Mouse (Mus musculus) retina, adult 2 months (tissue): ENCODE results near the gene Sacm1l.

Source experiments
- DNase-seq: peaks from one replicate; pipeline ENCODE4 v3.0.0-alpha.2; 2012; ENCODE audit warnings: low read depth, low spot score

Sacm1l gene

DNA sequence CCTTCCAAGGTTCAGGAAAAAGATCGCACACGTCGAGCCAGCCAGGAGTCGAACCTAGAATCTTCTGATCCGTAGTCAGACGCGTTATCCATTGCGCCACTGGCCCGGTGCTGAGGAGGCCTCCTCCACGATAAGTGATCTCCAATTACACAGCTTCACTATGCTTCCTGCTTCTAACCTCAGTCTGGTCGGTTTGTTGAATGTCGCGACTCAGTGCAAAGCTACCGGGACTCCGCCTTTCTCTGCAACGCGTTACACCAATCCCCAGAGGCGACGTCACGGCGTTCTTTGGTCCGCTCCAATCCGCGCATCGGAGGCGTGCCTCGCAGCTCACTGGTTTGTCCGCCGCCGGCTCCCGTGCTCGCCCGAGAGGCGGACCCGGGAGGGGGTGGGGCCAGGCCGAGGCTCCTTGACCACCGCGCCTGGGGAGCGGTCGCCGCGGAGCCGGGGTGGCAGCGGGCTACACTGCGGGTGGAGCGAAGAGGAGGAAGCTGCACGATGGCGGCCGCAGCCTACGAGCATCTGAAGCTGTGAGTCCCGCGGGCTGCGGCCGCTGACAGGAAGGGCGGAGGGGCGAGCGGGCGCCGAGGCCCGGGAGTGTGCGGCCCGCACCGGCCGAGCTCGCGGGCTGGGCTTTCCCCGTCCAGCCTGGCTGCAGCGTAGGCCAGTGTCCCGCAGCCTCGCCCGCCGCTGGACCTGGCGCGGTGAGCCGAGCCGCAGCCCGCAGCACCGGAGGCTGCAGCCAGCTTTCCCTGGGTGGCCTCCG is at the start of gene Sacm1l:
TSS of gene Sacm1l (plus strand) at position 368 of the 766 bp plus-strand sequence.
- peak; percentile 96 for DNase-seq

DNA sequence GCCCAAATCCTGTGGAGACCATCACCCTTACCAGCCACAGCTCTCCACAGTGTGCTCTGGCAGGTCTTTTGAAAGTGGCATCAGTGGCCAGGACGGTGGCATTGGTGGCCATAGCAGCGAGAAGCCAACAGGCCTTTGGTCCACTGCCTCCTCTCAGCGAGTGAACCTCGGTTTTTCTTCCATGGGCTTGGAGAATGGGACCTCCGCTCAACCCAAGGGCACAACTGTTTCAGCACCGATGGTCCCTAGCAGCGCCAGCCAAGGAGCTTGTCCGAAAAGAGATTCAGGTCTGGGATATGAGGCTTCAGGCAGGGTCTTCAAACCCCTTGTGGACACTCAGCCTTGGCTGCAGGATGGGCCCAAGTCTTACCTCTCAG is 49.7 kb upstream of the Sacm1l start:
- no peak for DNase-seq

DNA sequence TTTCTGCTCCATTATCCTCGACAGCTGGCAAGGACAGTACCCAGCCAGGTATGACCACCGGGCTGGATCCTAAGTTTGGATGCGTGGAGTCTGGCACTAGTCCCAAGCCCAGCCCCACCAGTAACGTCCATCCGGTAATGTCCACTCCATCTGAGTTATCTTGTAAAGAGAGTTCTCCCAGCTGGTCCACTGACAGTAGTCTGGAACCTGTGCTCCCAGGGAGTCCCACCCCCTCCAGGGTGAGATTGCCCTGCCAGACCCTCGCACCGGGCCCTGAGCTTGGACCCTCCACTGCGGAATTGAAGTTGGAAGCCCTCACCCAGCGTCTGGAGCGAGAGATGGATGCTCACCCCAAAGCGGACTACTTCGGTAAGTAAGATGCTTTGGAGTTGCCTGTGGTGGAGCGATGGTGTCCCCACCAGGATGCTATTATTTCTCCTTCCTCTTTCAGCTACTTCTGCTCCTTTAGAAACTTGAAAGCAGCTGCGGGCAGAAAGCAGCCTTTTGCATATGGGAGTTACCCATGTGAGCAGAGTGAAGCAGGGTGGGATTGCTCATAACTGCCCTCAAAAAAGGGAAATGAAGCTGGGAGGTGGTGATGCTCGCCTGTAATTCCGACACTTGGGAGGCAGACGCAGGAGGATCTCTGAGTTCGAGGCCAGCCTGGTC is 49.2 kb upstream of the Sacm1l start:
- no peak for DNase-seq

DNA sequence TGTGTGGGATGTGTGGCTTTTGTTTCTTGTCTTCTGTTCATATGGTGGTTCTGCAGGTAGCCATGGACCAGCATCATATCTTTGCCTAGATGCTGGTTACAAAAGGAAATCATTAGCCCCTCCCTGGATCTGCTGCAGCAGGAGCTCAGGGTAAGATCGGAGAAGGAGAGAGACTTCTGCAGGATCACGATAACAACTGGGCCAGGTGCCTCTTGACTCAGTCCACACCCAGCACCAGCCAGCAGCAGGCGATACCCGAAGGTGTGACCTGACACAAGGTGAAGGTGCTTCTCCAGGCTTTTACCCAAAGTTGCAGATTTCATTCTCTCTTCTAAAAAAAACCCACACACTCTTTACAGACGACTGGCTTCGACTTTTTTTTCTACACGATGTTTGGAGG is 48.4 kb upstream of the Sacm1l start:
- DNase-seq: no peak

DNA sequence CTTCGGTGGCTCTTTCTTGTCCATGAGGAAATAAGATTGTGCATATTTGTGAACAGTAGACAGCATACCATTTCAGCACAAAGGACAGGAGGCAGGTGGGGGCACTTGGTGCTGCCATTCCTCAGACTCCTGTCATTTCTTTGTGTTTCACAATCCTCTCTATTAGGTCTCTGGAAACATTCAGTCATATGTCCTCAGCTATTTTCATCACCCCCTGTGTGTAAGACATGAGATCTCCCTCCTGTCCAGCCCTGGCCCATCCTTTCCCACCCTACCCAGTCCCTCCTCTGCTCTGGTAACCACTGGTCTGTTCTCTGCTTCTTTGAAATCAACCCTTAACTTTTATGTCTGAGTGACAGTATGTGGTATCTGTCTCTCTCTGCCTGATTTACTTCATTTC is 46.0 kb upstream of the Sacm1l start:
- DNase-seq: no peak

DNA sequence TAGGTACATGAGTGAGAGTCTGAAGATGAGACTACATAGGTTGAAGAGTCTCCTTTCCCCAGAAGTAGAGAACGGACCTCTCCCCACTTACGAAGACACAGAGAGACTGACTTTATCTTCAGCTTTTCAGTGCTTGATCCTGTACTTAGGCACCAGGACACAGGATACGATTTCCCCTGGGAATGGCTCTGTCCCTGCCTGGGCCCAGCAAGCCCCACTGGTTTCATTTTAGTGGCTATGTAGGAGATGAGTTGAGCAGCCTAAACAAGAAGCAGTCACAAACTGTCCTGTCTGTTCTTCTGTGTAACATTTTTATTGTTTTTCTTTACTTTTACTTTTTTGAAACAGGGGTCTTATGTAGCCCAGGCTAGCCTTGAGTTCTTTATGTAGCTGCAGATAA is 44.7 kb upstream of the Sacm1l start:
- no peak for DNase-seq

DNA sequence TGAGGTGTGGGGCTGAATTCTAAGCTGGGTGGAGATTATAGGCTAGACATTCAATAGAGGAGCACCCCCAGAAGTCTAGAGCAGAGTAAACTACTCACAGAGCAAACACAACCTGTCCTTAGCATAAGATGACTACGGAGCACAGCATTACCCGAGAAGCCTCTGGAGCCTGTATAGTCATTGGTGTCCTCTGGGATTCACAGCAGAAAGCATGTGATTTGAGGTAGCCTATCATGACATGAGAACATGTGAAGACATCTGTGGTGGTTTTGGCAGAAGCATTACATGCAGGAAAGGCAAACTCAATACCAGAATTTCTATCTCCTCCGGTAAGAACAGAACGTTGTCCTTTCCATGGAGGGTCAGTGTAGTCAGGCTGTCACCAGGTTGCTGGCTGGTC is 44.0 kb upstream of the Sacm1l start:
- no peak for DNase-seq

DNA sequence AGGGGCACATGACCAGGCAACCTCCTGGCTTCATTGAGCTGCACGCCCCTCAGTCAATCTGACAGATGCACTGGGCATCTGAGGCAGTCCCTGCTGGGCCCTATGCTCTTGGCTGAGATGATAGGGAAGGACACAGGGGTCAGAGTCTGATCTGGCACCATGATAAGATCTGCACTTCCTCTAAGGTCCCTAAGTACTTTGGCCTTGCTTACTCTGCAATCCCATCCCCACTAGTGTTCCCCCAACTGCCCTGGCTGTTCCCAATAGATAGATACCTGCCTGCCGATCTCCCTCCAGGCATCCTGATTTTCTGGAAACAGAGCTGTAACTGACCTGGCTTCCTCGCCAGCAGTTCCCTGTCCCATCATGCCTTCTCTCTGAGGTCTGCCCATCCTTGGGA is 42.9 kb upstream of the Sacm1l start:
- DNase-seq: no peak

DNA sequence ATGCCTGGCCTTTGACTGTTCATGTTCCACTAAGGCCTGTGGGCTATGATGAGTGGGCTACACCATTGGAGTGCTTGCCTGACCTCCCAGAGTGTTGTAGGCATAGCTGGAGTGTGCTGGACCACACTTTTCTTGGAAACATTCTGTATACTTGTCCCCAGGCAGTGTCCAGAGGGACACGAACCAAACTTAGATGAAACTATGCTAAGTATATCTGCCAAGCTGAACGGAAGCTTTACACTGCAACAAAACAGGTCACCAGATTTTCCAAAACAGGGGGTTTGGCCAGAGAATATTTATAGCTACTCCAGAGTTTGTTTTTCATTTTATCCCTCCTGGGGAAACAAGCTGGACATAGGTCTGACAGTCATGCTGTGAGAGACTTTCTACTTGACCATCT is 40.5 kb upstream of the Sacm1l start:
- no peak for DNase-seq

DNA sequence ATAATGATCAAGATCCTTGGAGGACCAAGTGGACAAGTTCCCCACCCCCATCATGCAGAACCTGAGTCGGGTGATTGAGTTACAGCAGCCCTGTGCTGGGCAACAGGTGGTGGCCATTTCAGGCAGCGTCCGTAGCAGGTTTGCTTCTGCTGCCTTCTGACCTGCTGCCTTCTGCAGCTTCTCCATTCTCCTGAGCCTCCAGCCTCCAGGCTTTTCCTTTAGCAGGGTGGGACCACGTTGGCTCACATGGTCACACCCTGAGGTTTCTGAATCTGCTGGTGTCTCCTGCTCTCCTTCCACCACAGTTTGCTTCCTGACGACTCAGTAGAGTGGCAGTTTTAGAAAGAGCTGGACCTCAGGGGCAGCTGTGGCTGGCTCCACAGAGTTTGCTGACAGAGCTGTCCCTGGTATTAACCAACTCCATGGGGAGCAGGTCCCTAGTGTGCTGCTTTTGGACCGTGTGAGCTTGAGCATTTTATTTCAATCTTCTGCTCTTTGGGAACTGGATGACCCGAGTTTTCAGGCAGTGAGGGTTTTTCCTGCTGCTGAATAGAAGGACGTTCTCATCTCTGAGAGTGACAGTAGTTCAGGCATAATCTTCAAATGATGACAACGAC is 39.7 kb upstream of the Sacm1l start:
- DNase-seq: no peak

DNA sequence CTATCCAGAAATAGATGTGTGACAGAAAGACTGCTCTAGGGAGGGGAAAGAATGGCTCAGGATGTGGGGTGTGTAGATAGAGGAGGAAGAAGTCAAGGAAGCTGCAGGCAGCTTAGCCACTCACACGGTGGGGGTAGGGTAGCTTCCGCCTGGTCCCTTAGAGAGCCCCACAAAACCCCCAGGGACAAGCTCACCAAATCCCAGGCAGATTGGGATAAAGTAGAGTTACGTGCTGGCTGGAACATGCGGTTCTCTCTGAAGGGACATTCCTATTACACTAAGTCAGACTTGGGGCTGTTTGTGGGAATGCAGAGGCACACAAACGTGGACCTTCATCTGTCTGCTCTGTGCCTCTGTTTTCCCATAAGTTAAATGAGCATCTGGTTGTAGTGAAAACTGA is 38.6 kb upstream of the Sacm1l start:
- no peak for DNase-seq

DNA sequence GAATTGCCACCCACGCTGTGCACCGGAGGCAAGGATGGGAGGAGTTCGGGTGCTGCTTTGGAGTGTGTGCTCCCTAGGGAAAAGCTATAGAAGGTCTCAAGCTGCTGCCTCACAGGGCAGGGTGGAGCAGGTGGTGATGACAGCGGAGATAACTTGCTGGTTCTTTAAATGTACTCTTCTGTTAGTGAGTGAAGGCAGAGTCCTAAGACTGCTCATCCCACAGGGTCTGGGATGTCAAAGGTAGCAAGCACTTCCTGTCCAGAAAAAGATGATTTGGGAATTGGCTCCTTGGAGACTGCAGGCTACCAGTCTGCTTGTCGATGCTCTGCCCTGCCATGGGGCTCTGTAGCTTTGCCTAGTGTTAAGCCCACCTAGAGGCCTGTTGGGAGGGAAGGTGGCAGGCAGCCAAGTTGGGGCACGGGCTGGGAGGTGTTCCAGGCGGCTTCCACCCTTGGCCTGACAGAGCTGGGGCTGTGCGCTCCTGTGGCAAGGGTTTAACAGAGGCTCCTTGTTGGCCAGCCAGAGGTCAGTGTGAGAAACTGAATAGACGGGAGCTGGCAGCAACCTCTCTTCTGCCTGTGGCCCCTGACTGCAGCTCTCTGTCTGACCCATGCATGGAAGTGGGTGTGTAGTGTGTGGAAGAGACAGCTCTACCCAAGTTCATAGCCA is 37.5 kb upstream of the Sacm1l start:
- no peak for DNase-seq

DNA sequence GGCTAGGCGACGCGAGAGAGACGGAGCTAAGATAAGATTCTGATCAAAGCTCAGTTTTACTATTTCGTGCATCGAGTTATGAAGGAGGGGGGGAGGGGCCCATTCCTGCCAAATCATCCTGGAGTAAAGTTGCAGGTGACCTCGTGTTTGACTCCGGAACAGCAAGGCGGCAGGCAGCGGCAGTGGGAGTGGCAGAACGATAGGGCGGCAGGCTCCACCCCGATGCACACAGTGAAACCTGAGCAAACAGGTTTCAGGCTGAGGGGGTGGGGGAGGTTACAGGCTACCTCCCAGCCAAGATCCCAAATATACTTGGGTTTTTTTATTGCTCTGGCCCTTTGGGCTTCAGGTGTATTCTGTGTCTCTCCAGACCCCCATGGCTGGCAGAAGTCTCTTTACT is 32.9 kb upstream of the Sacm1l start:
- no peak for DNase-seq

DNA sequence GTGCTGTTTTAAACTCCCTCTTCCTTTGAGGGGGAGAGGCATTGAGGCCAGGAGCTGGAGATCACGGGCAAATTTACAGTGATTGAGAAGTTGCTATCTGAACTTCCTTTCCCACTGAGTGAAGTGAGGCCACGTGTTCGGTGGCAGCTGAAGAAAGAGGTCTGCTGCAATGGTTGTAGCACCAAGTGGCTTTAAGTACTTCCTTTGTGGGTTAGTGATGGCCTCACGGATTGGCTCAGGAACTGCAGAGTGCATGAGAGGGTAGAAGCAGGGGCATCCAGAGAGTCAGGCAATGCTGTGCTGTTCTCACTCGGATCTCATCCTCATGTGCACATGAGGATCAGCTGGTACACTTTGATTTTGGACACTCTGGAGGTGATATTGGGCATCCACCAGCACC is 31.7 kb upstream of the Sacm1l start:
- no peak for DNase-seq

DNA sequence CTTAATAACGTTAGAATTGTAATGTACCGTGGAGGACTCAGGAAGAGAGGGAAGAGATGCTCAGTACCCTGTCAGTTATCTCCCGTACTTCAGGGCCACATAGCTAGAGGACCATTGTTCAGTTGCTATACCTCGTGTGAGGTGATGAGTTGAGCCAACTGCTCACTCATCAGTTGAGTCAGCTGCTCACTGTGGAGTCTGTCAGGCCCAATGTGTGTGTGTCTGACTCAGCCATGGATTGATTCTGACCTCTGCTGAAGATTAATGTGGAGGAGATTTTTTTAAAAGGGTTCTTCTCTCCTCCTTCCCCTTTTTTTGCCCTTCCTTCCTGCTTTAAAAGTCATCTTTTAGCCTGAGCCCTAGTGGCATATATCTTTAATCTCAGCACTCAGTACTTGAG is 29.1 kb upstream of the Sacm1l start:
- DNase-seq: no peak

DNA sequence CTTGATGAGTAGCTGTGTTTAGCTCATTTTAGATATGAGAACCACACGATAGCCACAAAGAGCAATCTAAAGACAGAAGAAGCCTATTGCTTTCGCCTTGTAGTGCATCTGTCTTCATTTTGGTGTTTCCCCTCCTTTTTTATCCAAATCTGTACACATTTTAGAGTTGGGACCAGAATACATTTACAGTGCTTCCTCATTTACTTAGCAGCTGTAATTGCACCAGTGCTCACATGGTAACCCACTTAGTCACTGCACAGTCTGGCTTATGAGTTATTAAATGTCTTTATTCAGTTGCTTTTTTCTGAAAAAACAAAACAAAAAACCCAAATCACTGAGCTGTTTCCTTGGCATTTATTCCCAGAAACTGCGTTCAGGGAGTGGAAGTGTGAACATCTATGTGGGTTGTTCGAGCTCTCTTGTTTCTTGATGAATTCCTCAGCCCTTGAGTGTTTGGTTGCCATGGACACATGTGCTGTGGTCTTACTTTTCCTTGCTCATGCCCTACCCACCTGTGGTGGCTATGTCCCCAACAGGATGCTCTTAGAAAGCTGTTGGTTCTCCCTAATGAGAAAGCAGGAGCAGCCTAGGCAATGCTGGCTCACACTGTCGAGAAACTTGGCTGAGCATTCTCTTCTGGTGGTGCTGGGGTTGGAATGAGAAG is 26.3 kb upstream of the Sacm1l start:
- DNase-seq: no peak

DNA sequence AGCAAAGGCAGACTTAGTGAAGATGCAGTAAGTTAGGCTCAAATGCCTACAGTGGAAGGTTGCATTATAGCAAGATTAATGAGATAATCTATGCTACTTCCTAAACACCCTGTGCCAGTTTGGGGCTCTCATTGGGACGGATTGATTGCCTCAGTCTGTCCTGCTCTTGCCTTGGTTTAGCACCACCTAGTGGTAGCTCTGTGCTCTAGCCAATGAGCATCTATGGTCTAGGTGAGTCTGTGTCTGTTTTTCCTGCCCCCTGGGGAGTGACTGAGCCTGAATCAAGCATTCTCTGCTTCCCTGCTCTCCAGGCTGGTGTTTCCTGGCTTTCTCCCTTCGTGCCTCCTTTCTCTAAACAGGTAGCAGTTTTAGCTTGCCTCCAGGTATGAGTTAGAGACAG is 25.2 kb upstream of the Sacm1l start:
- DNase-seq: peak; percentile 43

DNA sequence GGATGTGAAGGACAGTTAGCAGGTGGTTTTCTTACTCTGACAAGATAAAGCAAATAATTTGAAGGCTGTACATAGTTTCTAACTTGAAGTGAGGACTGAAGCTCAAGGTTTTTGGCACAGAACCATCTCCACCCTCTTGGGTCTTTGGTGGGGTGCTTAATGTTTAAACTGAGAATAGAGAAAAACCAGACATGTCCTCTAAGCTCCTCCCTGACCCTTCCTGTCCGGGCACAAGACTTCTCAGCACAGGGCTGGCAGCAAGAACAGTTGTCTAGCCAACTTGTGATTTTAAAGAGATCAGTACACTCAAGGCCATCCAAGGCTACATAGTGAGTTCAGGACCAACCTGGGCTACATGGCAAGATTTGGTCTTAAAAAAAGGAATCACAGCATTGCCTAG is 24.0 kb upstream of the Sacm1l start:
- no peak for DNase-seq

DNA sequence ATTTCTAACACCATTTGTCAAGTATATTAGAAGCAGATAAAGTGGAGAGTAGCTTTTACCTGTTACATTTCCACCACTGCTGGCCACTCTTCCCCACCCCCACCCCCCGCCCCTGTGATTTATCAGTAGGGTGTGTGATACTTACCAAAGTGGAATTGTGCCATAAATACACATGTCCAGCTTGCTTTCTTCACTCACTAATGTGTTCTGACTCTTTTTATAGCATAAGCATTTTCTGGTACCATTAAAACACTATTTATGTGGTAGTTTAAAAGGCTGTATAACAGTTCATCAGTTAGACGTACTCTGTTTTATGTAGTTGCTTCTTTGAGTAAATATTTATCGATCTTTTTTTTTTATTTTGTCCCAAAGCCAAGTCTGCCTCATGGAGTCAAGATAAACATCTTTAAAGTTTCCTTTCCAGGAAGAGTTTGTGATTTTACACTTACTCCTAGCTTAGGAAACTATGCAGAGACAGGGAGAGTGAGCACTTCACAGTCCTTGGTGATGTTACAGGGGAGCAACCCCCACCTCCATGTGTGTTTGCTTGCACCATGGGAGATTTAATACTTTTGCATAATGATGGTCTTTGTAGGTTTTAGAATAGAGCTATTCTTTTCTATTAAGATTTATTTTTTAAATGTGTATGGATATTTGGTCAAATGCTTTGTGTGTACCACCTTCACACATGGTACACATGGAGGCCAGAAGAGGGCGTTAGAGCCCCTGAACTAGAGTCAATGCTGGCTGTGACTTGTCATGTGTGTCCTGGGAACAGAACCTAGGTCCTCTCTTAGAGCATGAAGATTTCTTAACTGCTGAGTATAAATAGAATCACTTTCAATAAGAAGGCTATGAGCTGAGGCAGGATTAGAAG is 23.1 kb upstream of the Sacm1l start:
- DNase-seq: no peak

DNA sequence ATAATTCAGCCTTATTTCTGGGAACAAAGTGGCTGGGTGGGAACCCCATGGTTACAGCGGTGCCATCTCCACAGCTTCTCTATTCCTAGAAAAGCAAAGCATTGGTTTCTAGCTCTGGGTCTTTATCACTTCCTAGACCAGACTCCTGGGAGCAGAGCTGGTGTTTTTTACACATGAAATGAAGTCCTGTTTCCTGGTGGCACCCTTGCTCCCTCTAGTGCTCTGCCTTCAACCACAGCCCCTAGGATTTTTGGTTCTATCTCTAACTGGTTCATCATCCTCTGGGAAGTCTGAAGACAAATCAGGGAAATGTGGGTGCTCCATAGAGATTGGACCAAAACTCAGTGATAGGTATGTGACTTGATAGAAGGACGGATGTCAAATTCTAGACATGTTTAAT is 22.2 kb upstream of the Sacm1l start:
- no peak for DNase-seq

DNA sequence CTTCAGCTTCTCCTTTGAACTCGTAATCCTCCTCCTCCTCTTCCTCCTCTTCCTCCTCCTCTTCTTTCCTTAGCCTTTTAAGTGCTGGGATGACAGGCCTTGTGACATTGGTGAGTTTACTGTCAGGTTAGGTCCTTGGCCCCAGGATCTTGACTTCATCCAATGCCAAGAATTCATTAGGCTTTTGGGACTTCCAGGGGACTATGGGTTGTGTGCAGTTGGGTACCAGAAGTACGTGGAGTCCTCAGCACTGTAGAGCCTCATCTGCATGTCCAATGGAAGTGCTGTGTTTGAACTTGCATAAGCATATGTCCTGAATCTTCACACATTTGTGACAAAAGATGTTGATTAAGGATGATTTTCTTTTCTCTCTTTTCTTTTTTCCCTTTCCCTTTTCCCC is 20.6 kb upstream of the Sacm1l start:
- DNase-seq: no peak
